Mouse (Mus musculus): ENCODE measurements at regions not wholly inside any gene's neighbourhood (a gene's known extent, or its start where the extent isn't known, plus 50 kb on each side); places are given as distances from the start of the nearest gene placed in this dataset.
A peak's percentile ranks its signal among the peaks of the same experiment; 100 is the strongest.

DNA sequence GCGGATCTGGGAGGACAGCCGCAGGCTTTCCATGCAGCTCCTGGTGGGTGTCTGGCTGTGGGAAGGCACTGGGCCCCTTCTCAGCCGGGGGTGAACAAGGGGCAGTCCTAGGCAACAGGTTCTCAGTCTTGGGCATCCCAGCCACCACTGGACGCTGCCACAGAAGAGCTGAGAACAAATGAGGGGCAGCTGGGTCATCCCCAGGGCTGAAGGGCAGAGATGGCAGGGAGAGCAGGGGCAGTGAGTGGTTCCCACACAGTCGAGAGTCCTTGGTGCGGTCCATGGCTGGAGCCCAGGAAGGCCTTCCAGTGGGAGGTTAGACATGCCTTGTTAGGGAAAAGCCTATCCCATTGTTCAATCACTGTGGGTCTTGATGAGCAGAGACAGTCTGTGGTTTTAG, 382.2 kb downstream of the Dnajb9 start:
- H3K4me3 ChIP-seq: no peak overlapping the region
- H3K4me1 ChIP-seq: no peaks in the 10 kb centered on the region
- no peaks in the 10 kb centered on the region for H3K9me3 ChIP-seq
- WGBS: 82% methylated on average over 6 of the region's 6 CpGs
- H3K27me3 ChIP-seq (replicated peaks): no peaks in the 10 kb centered on the region
- no peak overlapping the region for H3K9ac ChIP-seq
- no peak overlapping the region for H3K4me2 ChIP-seq
- no peak for ATAC-seq (replicated peaks)
- H3K27ac ChIP-seq: no peak overlapping the region
- no peaks in the 10 kb centered on the region for H3K36me3 ChIP-seq (replicated peaks)

DNA sequence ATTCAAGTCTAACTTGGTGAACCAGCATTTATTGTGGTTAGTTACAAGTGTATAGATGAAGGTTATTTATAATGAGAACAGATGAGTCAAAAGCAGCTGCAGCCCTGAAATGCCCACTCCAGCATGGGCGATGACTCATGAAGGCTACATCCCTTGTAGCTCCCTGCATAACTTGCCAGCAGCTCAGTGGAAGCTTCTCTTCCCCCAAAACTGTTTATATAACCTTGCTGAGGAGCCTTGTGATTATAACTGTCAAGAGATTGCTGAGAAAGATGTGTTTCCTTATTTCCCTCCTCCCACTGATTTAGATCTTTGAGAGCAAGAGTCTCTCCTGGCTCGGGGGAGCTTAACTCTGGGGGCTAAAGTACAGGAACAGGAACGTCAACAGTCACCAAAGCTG, 382.8 kb downstream of the Dnajb9 start:
- no peak for ATAC-seq (replicated peaks)
- Histone ChIP-seq H3K9ac (no peak overlapping the region), H3K4me3 (no peak overlapping the region), H3K27me3 (replicated peaks) (no peaks in the 10 kb centered on the region), H3K36me3 (replicated peaks) (no peaks in the 10 kb centered on the region), H3K4me1 (no peaks in the 10 kb centered on the region), H3K27ac (no peak overlapping the region), H3K4me2 (no peak overlapping the region), H3K9me3 (no peaks in the 10 kb centered on the region)
- WGBS: 65% methylated on average over 3 of the region's 3 CpGs

GRCm38 (mm10) chr12:43813559-43813958, 396.6 kb downstream of the Dnajb9 start:
- peak; percentile 37; the same call in 1 of the 2 replicates for ATAC-seq (replicated peaks)
- H3K27ac ChIP-seq: no peak overlapping the region
- H3K36me3 ChIP-seq (replicated peaks): no peaks in the 10 kb centered on the region
- H3K4me2 ChIP-seq: no peak overlapping the region
- H3K9ac ChIP-seq: no peak overlapping the region
- WGBS: 8% methylated on average over 3 of the region's 3 CpGs
- H3K9me3 ChIP-seq: no peaks in the 10 kb centered on the region
- no peak overlapping the region for H3K4me3 ChIP-seq
- no peaks in the 10 kb centered on the region for H3K27me3 ChIP-seq (replicated peaks)
- H3K4me1 ChIP-seq: no peaks in the 10 kb centered on the region

DNA sequence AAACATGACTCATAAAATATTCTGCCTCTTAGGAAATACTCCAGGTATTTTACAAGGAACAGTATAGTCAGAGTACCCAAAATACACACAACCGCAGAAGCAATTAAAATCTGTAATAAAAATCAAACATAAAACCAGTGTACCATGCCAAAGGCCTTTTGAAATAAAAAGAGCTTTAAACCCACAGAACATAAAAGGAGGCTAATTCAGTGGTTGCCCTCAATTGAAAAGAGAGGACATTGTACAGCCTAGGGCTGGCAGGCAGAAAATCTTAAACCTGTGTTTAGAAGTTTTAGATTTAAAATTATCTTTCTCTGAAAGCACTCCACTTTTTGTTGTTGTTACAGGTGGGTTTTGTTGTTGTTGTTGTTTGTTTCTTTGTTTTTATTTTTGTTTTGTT, 437.4 kb downstream of the Dnajb9 start:
- no peak for ATAC-seq (replicated peaks)
- H3K9ac ChIP-seq: no peak overlapping the region
- H3K4me1 ChIP-seq: no peaks in the 10 kb centered on the region
- no peaks in the 10 kb centered on the region for H3K36me3 ChIP-seq (replicated peaks)
- H3K4me3 ChIP-seq: no peak overlapping the region
- H3K27ac ChIP-seq: no peak overlapping the region
- no peaks in the 10 kb centered on the region for H3K9me3 ChIP-seq
- no peak overlapping the region for H3K4me2 ChIP-seq
- WGBS: 38% methylated on average over 1 of the region's 1 CpGs
- no peaks in the 10 kb centered on the region for H3K27me3 ChIP-seq (replicated peaks)

DNA sequence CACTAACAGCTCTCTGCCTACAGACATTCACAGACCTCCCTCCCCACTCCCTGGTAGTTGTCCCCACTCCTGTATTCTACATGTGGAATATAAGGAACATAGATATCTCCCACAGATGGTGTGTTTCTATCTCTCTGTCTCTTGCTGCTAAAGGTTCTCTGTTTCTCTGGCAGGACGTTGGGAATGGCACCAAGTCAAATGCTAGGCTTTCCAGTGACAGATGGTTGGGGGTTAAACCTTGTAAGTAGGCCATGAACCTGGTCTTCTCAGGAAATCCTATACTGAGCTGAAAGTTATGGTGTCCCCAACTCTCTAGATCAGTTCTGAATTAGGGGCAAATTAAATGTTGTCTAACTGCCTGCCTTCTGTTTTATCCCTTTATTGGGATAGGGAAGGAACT, 448.0 kb downstream of the Dnajb9 start:
- H3K9ac ChIP-seq: no peak overlapping the region
- H3K4me3 ChIP-seq: no peak overlapping the region
- H3K9me3 ChIP-seq: no peaks in the 10 kb centered on the region
- 78% methylated on average over 1 of the region's 1 CpGs for WGBS
- no peaks in the 10 kb centered on the region for H3K4me1 ChIP-seq
- ATAC-seq (replicated peaks): no peak
- no peaks in the 10 kb centered on the region for H3K36me3 ChIP-seq (replicated peaks)
- H3K27me3 ChIP-seq (replicated peaks): no peaks in the 10 kb centered on the region
- no peak overlapping the region for H3K4me2 ChIP-seq
- H3K27ac ChIP-seq: no peak overlapping the region
